Mouse (Mus musculus): ENCODE measurements around the gene Mroh2a.

Mroh2a gene

GRCm38 (mm10) chr1:88226670-88227379 lies at the start of gene Mroh2a:
Mroh2a (plus strand) TSS chr1:88226986.
- no peak for DNase-seq (ENCODE audit: low spot score)

DNA sequence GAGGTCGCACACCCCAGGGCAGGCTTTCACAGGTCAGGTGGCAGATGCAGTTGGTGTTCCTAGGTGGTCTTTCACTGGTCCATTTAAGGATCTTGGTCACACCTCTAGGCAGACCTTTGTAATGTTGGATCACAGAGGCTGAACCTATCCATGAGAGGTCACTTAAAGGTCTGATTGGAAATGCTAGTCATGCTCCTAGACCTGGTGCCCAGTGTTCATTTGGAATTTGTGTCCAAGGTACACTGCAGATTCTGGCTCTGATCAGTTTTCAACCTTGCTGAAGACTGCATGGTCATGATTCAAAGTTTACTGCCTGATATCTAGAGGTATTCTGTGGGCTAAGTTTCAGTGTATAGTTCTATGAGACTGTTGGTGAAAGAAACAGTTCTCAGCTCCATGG lies 47.1 kb upstream of the Mroh2a start:
- no peak for DNase-seq (ENCODE audit: low spot score)

GRCm38 (mm10) chr1:88186325-88186935 lies 40.4 kb upstream of the Mroh2a start:
- no peak for DNase-seq (ENCODE audit: low spot score)

- no peak for DNase-seq (ENCODE audit: low spot score)
Measured at GRCm38 (mm10) chr1:88192136-88192535, 34.6 kb upstream of the Mroh2a start.

- no peak for DNase-seq (ENCODE audit: low spot score)
Measured at GRCm38 (mm10) chr1:88195687-88196086, 31.1 kb upstream of the Mroh2a start.

DNA sequence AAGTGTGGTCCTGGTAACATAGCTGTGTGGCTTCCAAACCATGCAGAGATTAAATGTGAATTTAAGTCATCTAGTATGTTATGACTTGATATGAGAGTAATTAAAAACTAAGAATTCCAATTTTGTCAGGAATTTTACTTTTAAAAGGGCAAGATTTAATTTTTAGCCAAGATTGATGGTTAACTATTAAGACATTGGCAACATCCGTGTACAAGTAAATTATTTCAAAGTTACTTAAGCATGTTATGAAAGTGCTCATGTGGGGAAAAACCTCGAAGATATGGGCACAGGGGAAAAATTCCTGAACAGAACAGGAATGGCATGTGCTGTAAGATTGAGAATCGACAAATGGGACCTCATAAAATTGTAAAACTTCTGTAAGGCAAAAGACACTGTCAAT lies 29.3 kb upstream of the Mroh2a start:
- no peak for DNase-seq (ENCODE audit: low spot score)

DNA sequence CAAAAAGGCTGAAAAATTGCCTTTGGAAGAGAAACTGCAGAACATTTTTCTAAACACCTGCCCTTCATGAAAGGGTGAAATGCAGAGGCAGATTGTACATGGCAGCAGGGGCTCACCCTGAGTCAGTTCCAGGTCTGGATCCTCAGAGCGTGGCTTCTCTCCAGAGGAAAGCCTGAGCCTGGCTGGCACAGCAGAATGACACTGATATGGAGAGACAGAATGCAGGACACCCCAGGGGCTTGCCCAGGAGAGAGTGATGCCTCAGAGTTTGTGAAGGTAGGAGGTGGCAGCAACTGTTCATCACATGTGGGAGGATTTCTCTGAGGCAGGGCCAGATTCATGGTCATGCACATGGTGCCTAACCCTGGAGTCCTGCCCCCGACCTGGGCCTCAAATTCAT lies 26.8 kb upstream of the Mroh2a start:
- DNase-seq (ENCODE audit: low spot score) = no peak

DNA sequence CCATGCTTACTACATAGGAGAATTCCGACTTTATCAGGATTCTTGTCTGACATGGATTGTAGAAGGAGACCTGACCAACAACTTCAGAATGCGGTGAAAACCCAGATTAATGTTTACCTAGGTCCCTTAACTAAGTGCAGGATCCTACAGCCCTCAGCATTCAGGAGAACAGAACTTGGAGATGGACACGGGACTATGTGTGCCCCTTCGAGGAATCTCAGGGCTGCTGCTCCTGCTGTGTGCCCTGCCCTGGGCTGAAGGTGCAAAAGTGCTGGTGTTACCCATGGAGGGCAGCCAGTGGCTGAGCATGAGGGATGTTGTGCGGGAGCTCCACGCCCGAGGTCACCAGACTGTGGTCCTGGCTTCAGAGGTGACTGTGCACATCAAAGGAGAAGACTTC lies 26.3 kb upstream of the Mroh2a start, which contains the start of gene Ugt1a2:
TSS of gene Ugt1a2 (plus strand) at position 146 of the 400 bp plus-strand sequence.
- DNase-seq (ENCODE audit: low spot score) = no peak

DNA sequence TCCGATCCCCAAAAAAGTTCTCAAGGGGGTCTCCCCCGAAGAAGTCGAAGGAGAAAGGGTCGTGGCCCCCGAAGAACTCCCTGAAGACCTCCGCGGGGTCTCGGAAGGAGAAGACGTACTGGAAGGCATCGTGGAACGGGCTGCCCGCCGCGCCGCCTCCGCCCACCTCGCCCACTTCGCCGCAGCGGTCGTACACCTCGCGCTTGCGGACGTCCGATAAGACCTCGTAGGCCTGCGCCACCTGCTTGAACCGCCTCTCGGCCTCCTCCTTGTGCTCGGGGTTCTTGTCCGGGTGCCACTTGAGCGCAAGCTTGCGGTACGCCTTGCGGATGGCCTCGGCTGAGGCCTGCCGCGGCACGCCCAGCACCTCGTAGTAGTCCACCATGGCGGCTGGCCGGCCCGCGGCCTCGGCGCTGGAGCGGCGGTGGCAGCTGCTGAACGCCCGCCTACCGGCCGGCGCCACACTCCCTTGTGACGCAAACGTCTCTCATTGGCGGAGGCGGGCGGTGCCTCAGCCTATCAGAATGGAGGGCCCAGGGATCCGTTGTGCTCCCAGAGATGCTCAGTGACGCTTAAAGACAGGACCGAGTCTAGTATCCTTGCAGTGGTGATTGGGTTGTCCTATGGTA lies 21.4 kb upstream of the Mroh2a start, which contains the start of gene Dnajb3:
TSS of gene Dnajb3 (minus strand) at position 489 of the 629 bp plus-strand sequence.
- DNase-seq (ENCODE audit: low spot score) = peak; percentile 93

- no peak for DNase-seq (ENCODE audit: low spot score)
Measured at GRCm38 (mm10) chr1:88206843-88207479, 19.8 kb upstream of the Mroh2a start.

DNA sequence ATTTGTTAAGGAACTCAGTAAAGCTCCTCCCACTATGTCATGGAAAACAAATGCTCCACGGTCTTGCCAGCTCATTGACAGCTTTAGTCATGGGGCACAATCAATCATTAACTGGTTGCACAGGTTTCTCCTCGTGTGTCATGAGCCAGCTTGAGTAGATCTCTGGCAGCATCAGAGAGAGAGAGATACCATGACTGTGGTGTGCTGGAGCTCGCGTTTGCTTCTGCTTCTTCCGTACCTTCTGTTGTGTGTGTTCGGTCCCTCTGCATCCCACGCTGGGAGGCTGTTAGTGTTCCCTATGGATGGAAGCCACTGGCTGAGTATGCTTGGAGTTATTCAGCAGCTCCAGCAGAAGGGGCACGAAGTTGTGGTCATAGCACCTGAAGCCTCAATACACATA lies 15.0 kb upstream of the Mroh2a start, which contains the start of gene Ugt1a1:
TSS of gene Ugt1a1 (plus strand) at position 148 of the 400 bp plus-strand sequence.
- peak; percentile 18 for DNase-seq (ENCODE audit: low spot score)

DNA sequence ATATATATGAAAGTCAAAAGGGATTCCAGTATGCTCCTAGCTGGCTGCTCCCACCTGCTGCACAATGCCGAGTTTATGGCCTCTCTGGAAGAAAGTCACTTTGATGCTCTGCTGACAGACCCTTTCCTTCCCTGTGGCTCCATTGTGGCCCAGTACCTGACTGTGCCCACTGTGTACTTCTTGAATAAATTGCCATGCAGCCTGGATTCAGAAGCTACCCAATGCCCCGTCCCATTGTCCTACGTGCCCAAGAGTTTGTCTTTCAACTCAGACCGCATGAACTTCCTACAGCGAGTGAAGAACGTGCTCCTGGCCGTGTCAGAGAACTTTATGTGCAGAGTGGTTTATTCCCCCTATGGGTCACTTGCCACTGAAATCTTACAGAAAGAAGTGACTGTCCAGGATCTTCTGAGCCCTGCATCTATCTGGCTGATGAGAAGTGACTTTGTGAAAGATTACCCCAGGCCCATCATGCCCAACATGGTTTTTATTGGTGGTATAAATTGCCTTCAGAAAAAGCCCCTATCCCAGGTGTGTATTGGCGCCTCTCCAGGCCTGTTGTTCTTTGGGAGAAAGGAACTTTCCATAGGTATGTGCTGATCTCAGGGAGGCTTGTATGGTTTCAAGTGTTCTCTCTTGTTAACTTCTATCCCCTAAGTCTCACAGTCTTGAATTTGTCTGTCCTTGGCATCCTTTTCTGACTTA lies 14.3 kb upstream of the Mroh2a start:
- DNase-seq (ENCODE audit: low spot score) = peak; percentile 8

DNA sequence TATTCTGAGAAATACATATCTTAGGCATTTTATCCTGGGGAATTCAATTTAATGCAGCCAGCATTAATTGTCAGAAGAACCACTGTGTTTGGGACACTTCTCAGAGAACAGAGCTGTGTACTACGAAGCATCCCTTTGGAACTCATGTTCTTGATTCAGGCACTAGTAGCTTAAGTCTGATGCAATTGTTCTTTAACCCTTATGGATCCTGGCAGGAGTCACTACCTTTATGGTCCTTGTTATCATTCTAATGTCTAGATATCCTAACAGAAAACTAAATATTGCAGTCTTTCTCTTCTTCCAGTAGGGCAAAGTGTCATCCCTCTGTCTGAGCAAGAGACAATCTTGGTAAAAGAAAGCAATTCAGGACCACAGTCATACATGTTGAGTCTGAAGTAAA lies 13.7 kb upstream of the Mroh2a start:
- DNase-seq (ENCODE audit: low spot score) = peak; percentile 14

DNA sequence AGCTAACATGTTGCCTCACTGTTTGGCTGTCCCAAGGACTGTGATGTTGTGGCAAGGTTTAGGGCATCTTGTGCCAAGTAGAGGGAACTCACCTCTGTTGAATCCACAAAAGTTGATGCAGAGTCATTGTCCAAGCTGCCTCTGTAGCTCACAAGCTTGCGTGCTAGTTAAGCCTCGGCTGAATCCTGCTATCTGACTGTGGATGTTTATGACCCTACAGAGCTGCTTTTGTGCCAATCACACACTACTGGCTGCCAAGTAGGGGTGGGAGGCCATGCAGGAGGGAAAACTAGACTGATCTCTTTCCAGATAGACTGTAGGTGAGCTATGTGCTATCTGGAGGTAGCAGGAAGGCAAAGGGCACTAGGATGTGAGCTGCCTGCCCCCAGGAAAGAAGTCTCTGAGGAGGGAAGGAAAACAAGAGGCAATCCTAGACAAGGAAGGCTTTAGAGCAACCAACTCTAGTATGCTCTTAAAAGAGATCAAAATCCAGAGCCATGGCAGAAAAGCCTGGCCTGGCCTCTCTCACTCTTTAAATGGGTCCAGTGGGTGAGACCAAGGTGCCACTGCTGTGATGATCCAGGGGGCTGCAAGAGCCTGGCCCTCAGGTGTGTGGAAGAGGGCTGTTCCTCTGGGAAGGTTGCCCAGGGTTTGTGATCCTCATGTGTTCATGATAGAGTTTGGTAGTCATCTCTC lies 12.9 kb upstream of the Mroh2a start:
- peak; percentile 4 for DNase-seq (ENCODE audit: low spot score)

GRCm38 (mm10) chr1:88214462-88214952 lies 12.3 kb upstream of the Mroh2a start:
- peak; percentile 13 for DNase-seq (ENCODE audit: low spot score)

DNA sequence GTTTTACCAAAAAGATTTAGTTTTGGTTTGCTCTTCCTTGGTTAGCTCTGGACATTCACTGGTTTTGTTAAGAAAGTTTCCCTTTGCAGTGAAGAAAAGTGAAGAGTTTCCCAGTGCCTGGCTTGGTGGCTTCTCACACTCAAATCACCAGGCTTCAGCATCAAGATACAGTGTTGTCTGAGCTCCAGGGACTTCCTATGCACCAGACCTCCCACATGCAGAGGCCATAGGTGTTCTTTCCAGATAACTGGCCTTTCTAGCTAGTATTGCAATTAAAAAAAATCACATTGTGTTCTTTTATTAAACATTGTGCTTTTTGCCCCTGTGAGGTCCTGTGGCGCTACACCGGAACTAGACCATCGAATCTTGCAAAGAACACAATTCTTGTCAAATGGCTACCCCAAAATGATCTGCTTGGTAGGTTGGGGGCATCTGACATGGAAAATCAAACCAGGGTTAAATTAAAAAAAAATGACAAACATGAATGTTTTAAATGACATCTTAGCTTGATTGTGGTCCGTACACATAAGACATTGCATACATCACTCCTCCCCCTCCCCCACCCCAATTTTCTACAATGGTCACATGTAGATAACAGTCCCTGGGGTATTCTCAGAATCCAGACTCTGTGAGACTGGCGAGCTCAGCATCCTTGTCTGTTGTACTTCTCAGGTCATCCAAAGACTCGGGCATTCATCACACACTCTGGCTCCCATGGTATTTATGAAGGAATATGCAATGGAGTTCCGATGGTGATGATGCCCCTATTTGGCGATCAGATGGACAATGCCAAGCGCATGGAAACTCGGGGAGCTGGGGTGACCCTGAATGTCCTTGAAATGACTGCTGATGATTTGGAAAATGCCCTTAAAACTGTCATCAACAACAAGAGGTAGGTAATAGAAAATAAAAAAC lies 11.1 kb upstream of the Mroh2a start:
- DNase-seq (ENCODE audit: low spot score) = peak; percentile 14

GRCm38 (mm10) chr1:88216551-88216950 lies 10.2 kb upstream of the Mroh2a start:
- peak; percentile 4 for DNase-seq (ENCODE audit: low spot score)

GRCm38 (mm10) chr1:88217144-88217543 lies 9.6 kb upstream of the Mroh2a start:
- DNase-seq (ENCODE audit: low spot score) = peak; percentile 7

DNA sequence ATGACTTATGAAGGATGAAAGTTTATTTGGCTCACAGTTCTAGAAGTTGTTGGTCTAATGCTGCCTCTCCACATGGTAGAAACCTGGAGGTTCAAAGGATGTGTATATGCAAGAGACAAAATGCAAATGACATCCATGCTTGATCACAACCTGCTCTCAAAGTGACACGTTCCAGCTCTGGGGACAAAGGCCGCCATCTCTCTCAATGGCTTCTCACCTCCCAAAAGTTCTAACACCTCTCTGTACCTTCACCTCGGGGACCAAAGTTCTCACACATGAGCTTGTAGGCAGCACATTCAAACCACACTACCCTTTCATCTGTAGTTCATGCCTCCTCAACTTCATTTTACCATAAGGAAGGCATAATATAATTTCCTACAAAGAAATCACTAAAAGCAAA lies 9.2 kb upstream of the Mroh2a start:
- DNase-seq (ENCODE audit: low spot score) = peak; percentile 19

GRCm38 (mm10) chr1:88218051-88218450 lies 8.7 kb upstream of the Mroh2a start:
- DNase-seq (ENCODE audit: low spot score) = peak; percentile 12
